8 mouse cellular contexts compared by ENCODE assay signal in the genomic region with DNA sequence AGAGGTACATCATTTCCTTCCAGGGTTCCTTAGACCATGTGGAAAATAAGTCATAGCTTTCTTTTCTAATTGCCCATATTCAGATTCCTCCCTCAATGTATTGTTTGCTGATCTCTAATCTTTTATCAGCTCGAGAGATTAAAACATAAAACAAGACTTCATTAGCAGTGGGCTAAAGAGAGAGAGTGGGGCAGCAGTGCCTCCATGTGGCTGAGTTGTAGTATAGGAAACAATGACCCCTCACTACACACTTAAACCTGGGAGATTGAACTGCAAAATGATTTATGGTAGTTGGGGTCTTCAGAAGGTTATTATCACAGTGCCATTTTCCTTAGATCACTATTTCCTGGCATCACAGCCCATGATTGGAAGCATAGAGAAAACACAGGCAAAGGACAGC. TPM values are rescaled to one million over a fixed set of nuclear protein-coding genes. Genes with fewer than 3 reads are reported as not detected.
DNase-seq lines count a peak whose midpoint lies in the region; ATAC-seq lines count a peak whose summit lies in the region.

No protein-coding gene starts in this region.

- ATAC-seq in megakaryocyte-erythroid progenitor cell, adult 5-6 weeks (replicated peaks; ENCODE audit: low FRiP score, low TSS enrichment, poor library complexity, severe bottlenecking) = no peak

- intact Hi-C loops in heart, postnatal 10 days (cut with DNase I) = loop anchor here (2.0 to 10.0 kb wide), 4 partner anchors 115 to 293 kb away; a partner anchor contains a TSS

- peak; percentile 12 to 36 for DNase-seq in heart, postnatal 10 days
- DNase-seq in heart, adult 9 months (ENCODE audit: low spot score in 2 of 2) = no peak
- DNase-seq in 3T3-L1 (ENCODE audit: low read depth, low spot score) (peak; percentile 34), ES-CJ7 (ENCODE audit: low read depth, low spot score) (peak; percentile 47)
- peak; percentile 36 for DNase-seq in induced T-regulatory cell, adult 2 months (ENCODE audit: low read depth)
- DNase-seq in retina, postnatal 1 day = peak; percentile 16
- no peak for DNase-seq in urinary bladder, adult 18-20 months (ENCODE audit: low spot score in 2 of 2)

RNA-seq across cellular contexts. Expression of a gene that starts 15.1 kb away (rescaled TPM):
- under 1 TPM in 1 of 2 experiments, not detected in 1; 0.20 TPM for total RNA-seq in heart, postnatal 10 days (2021)
- 1.5 TPM in 1 of 2 replicates, not detected in the other for total RNA-seq in megakaryocyte-erythroid progenitor cell, adult 5-6 weeks (2014; fragmentation: Nextera tagmentation)
- total RNA-seq in megakaryocyte-erythroid progenitor cell, adult 5-6 weeks (2017) = 0.61 TPM in 1 of 2 replicates, not detected in the other

Comparison
In these comparisons a context has a peak if more than half of its experiments do, and no peak if none do; other contexts are left out.
1. DNase-seq: peak in heart, postnatal 10 days (2 of 2), 3T3-L1 (single experiment), ES-CJ7 (single experiment), induced T-regulatory cell, adult 2 months (single experiment) and retina, postnatal 1 day (single experiment); none in heart, adult 9 months (0 of 2) and urinary bladder, adult 18-20 months (0 of 2).